Mouse (Mus musculus): ENCODE measurements around the gene Sfrp2. TPM values are rescaled to one million over a fixed set of nuclear protein-coding genes. Genes with fewer than 3 reads are reported as not detected.

Gene Sfrp2
- total RNA-seq (2021), result 1 to 10 TPM; 1.4 to 3.0 TPM
- long read RNA-seq, experiment 1, partial matches to known transcripts, result 0 of 1 reads
- long read RNA-seq, experiment 1, other reads (novel, unspliced or antisense), result 0 of 1 reads
- long read RNA-seq, experiment 2, partial matches to known transcripts, result 0 of 1 reads
- long read RNA-seq, experiment 2, other reads (novel, unspliced or antisense), result 0 of 1 reads

DNA sequence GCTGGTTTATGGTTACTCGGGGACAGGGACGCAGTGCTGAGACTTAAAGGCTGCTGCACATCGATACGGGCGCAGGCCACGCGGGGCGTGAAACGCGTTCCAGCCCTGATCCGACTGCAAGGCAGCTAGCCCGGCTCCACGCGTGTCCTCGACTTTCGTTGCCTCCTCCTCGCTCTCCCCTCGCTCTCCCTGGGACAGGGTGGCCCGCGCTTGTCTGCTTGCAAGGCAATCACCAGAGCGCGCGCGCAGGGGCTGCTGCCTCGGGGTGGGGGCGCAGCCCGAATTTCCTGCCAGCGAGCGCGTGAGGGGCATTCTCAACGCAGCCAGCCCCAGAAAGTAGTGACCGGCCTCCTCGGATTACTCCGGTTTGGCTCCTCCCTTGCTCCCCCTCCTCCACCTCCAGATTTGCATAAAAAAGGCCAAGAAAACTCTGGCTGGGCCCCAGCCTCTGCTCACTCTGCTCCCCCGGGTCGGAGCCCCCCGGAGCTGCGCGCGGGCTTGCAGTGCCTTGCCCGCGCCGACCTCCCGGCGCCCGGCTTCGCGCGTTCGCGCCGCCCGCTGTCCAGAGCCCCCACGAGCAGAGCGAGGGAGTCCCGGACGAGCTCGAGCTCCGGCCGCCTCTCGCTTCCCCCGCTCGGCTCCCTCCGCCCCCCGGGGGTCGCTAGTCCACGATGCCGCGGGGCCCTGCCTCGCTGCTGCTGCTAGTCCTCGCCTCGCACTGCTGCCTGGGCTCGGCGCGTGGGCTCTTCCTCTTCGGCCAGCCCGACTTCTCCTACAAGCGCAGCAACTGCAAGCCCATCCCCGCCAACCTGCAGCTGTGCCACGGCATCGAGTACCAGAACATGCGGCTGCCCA, at the start of gene Sfrp2:
Gene Sfrp2 (plus strand): TSS at position 451 of the 855 bp plus-strand sequence.
- no peak for DNase-seq (ENCODE audit: low spot score)

DNA sequence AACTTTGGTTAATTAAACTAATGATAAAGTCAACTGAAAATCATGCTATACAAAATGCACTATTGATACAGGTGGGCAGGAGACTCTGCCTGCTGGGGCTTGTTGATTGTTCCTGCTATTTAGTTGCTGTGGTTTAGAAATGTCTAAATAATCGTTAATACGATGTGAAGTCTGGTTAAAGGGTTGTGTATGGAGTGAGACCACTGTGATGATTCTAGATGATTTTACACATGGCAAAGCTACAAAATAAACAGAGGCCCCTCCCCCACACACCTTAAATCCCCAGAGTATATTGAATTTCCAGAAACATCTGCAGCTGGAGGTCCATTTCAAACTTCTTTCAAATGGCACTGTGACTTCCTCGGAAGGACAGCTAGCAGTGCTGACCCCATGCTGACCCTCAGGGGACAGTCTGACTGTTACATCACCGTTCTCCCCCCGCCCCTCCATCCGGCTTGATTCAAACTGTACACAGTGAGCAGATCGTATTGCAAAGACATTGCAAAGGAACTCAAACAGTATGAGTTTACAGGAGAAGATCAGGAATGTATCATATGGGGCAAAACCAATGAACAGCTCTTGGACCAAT, 48.4 kb upstream of the Sfrp2 start:
- DNase-seq (ENCODE audit: low spot score), result no peak

DNA sequence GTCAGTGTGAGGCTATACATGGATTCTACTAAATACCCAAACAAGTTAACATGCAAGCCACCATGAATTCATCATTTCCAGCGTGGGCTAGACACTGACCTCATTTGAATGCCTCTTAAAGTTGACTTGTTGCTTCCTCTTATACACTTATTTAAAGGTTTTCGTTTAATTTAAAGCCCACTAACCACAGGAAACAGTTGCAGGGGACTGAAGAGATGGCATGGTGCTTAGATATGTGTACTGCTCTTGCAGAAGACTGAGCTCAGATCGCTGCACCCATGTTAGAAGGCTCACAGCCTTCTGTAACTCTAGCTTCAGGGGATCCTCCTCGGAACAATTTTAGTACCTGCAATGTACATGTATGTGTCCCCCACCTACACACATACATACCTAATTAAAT, 47.5 kb upstream of the Sfrp2 start:
- DNase-seq (ENCODE audit: low spot score), result no peak

DNA sequence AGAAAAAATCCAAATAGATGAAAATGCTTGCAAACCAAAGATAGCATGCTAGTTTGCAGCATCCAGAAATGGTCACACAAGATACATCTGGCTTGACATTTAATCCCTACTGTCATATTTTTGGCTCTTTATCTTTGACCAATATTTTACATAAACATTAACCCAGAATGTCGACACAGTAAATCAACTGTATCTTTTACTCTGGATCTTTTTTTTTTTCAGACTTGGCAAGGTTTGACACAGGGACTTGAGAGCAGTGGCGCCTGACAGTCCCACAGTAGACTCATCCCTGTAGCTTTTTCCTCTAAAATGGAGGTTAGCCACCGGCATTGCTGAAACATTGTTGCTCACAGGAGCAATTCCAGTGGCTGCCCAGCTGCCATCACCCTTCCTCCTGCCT, 37.9 kb upstream of the Sfrp2 start:
- DNase-seq (ENCODE audit: low spot score), result no peak

DNA sequence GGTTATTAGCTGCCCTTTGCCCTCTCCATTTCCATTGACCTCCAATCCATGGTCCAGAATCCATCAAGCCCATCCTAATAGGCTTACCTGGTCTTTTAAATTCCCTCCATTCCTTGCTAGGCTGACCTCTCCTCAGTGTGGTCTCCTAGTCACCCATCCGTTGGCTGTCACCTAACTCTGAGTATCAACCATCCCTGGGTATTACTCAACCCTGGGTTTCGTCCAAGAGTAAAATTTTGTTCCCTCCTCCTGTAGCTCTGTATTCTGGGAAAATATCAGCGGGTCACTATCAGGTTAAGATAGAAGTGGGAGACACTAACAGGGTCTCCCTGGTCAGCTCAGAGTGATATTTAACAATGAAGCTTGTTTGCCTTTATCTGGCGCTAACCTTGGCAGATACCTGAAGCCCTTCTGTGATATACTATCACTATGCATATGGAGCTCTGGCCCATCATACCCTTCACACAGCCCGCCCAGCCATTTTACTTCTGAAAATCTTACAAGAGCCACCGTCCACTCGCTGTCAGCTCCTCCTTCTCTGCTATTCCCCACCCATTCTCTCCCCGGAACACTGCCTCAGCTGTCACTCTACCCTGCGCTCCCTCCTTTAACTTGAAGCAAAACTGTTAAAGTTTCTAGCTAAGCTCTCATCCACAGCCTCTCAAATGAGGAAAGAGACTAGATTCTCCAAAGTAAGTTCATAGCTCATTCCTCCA, 37.3 kb upstream of the Sfrp2 start:
- DNase-seq (ENCODE audit: low spot score), result no peak

DNA sequence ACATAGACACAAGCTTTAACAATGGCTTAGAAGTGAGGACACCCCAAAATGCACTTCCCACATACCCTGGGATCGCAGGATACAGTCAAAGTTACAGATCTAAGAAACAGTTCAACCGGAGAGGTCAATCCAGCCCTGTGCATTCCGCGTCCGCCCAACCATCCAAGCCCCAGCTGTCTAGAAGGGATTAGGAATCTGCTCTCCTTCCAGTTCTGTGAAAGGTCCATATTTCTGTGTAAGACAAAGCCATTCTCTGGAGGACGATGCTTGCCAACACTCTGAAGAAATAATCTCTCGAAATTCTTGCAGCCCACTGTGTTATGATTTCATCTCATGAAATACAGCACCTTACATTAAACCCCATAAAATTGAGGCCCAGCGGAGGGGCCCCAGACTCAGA, 32.1 kb upstream of the Sfrp2 start:
- DNase-seq (ENCODE audit: low spot score), result no peak

DNA sequence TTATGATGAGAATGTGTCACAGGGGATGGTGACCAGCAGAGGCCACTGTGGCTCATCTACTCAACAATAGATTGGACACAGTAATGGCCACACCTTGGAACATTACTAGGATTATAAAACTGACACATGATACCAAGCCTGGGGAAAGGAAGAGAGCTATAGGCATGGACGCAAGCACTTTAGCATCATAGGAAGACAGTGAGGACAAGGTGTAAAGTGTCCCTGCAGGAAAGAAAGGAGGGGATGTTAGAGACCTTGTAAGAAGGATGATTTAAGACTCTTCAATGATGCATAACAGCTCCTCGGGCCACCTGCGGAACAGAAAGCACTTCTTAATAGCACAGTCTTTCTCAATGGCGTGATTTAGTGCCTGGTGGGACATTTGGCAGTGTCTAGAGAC, 29.1 kb upstream of the Sfrp2 start:
- DNase-seq (ENCODE audit: low spot score), result no peak

DNA sequence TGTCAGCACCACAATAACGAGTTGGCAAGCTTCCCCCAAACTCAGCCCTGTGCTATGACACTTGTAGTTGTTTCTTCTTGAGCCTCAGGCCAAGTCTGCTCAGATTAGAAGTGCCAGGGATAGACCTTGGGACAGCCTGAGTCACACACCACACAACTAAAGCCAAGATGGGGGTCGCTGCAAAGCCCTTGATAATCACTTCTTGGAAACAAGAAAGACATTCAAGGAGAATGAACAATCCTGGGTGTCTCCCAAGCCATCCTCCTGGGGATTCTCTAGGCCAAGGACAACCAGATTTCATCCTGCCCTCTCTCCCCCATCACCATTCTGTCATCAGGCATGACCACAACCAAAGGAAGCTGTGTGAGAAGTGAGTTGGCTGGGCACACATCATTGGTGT, 25.9 kb upstream of the Sfrp2 start:
- peak; percentile 7 for DNase-seq (ENCODE audit: low spot score)

DNA sequence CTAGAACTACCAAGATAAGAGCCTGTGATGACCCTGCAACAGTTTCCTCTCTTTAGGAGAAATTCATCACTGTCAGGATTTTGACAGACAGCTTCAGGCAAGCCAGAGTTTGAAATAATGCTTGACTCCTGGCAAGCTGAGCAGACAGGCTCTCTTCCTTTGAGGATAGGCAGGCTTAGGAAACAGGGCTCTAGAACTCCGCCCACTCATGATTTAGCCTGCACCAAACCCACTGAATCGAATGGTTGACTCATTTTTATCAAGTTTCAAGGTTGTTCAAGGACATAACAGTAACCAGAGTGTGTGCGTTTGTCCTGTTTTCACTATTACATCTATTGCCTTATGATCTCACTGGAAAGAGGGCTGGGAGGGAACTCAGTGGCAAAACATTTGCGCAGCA, 18.8 kb upstream of the Sfrp2 start:
- no peak for DNase-seq (ENCODE audit: low spot score)

DNA sequence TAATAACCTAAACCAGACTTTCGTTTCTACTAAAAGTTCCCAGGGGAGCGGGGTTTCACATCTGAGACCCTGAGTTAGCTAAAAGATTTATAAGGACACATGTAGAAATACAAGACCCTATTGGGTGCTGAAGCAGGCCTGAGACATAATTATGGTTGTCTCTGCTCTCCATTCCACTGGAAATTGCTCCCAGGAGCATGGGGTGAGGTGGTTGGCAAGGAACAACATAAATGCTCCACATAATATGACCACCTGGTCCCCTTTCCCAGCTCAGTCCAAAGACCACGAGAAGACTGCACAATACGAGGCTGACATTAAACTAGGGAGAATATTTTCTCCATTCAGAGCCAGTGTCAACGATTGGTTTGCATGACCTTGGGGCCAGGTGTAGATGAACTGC, 18.2 kb upstream of the Sfrp2 start:
- no peak for DNase-seq (ENCODE audit: low spot score)

DNA sequence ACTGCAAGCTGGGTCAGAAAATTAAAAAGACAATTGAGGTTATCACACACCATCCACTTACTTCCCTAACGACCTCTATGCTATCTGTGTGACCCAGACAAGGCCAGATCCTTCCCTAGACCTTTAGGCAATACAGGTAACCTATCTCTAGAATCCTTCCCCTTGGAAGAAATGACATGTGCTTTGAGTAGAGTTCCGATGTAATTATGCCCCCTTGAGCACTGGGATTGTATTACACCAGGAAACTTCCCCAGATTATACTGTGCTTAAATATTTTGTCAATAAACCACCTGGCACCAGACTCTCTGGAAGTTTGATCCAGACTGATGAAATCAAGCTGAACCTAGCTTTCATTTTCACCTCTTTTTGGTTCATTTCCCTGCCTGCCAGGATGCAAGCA, 14.5 kb upstream of the Sfrp2 start:
- DNase-seq (ENCODE audit: low spot score), result no peak

DNA sequence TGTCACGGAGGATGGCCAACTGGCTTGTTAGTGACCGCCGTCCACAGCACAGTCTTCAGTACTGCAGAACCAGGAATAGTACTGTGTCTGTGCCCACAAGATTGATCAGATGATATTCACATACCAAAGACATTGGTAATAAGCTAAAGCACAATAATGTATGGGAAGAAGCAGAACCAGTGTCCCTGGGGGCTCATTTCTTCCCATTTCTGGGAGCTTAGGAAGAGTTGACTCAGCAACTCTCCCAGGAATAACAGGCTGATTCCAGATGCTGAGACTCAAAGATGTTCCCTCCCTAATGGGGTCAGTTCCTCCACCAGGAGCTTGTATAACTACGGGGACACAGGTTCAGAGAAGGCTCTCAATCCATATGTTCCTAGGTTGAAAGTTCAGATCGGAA, 13.9 kb upstream of the Sfrp2 start:
- no peak for DNase-seq (ENCODE audit: low spot score)

DNA sequence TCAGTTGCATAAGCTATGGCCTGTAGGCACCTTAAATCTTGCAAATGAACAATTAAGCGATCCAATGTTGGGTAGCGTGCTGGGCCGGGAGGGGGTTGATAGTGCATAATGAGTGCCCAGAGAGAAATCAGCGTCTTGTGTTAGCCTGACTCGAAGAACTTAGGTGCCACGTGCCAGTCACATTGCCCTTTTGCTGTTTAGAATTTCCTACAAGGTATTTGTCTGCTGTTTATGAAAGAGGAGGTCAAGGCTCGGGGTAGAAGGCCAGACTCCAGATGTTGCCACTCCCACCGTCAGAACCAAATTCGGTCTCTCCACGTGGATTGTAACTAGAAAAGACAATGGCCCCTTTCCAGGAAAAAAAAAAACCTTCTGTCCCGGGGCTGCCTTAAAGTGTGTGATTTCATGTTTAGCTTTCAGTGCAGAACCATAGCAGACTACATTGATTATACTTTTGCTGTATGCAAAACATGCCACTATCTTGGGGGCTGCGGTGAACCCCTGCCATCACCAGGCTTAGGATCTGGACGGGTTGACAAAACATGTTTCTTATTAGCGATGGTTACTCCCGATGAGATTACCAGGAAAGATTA, 11.0 kb upstream of the Sfrp2 start:
- no peak for DNase-seq (ENCODE audit: low spot score)

DNA sequence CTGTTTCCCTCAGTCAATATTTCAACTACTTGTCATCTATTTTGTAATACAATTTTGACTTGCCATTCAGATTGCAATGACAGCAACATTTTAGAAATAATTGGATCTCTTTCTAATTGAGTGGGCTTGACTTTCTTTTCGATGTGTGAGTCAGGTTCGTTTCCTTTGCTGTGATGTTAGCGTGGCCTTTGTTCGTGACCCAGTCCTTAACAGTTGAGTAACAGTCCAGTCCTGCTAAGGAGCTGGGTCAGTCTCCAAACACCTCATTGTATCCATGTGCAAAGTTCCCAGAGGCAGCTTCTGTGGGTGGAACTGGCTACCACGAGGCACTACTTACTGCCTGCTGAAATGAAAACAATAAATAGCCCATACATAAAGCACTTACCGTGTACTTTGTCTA, 10.5 kb upstream of the Sfrp2 start:
- no peak for DNase-seq (ENCODE audit: low spot score)

DNA sequence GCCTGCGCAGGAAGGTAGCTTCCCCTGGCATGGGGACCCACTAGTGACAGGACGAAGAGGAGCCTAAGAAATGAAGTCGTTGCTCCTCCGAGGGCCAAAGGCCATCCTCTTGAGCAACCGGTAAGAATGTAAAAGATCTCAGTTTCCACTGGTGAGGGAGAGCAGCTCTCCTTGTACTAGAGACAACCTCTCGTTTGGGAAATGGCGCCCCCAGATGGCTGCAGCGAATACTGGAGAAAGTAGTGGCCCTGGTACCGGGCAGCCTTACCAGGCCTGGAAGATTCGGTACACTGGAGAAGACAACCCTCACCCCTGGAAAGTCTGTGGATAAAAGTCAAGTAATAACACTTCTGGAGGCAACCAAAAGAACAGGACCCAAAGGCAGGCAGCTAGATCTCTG, 3.8 kb upstream of the Sfrp2 start:
- no peak for DNase-seq (ENCODE audit: low spot score)

DNA sequence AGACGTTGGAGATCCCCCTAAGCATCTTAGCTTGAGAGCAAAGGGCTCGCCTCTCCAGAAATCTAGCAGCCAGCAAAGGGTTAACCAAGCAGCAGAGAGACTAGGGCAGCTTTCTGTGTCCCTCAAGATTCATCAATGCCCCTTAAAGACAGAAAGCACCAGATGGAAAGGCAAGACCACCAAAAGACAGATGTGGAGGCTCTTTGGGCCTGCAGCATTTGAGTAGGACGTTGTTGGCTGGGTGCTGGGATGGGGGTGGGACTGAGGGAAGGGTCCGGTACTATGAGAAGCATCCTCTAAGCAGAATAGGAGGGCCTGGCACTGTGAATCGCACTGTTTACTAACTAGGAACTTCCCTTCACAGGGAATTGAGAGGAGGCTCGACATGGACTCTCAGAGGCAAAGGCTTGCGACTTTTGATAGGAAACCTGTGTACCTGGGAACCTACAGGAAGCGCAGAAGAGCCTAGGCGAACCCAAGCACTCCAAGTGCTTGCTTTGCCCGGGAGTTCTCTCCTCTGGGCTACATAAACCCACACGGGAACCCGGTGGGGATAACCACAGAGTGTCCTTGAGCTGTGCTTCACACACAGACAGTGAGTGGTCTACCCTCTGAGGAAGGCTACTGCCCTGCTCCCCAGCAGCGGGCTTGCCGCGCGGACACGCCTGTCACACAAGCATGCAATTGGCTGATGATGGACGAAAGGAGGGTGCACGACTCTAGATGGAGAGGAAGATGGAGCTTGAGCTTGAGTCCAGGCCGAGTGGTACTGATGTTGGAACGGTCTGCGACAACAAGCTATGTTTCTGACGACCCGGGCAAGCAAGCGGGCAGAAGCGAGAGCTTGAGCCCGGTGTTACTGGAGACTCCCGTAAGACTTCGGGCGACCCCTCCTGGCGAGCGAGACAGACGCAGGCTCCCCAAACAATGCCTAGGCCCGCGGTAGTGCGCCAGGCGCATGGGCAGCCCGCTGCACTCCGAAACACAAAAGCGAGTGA, 2.3 kb upstream of the Sfrp2 start:
- DNase-seq (ENCODE audit: low spot score), result peak; percentile 62

DNA sequence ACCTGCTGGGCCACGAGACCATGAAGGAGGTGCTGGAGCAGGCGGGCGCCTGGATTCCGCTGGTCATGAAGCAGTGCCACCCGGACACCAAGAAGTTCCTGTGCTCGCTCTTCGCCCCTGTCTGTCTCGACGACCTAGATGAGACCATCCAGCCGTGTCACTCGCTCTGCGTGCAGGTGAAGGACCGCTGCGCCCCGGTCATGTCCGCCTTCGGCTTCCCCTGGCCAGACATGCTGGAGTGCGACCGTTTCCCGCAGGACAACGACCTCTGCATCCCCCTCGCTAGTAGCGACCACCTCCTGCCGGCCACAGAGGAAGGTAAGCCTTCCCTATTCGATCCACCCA, 577 bp downstream of the Sfrp2 start:
- no peak for DNase-seq (ENCODE audit: low spot score)

DNA sequence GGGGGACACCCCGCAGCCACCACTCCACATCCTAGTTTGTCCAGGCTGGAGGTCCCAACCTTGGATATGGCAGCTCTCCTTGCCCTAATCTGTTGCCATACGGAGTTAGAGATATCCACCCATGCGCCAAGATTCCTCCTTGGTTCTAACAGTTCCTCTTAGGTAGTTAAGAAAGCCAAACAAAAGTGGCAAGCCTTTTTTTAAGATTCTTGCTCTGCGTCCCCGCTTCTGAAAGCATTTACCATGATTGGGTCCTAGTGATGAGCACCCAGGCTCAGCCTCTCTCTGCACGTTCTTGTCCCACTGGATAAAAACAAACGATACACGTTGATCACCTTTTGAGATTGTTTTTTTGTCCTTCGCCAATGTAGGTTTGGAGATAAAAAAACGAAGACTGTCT, 1.0 kb downstream of the Sfrp2 start:
- no peak for DNase-seq (ENCODE audit: low spot score)

DNA sequence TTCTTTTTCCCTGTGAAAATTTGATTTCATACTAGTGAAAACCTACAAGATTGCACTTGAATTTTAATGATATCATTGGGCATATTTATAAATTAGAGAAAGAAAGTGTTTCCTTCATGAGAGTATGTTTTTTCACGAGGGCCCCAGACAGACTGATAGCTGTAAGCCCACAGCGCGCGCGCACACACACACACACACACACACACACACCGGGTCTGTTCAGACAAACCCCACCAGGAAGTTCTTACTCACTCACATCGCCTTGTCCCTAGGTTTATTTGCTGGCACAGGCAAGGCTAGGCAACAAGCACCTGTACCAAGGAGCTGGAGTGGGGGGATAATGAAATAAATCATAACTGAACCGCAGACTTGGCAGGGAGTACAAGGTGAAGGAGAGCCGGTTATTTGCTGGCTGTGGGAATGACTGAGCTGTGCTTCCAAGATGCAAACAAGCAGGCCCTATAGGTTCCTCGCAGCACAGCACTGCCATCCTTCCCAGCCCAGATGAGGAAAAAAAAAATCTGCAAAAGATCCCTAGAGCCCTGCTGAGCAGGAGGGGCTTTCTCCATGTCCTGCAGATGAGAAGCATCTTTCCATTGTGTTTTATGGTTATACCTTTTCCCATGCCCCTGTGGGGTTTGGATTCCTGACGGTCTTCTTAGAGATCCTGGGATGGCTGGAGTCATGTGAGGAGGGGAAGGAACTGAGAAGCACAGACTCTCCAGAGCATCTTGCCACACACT, 2.3 kb downstream of the Sfrp2 start:
- no peak for DNase-seq (ENCODE audit: low spot score)

DNA sequence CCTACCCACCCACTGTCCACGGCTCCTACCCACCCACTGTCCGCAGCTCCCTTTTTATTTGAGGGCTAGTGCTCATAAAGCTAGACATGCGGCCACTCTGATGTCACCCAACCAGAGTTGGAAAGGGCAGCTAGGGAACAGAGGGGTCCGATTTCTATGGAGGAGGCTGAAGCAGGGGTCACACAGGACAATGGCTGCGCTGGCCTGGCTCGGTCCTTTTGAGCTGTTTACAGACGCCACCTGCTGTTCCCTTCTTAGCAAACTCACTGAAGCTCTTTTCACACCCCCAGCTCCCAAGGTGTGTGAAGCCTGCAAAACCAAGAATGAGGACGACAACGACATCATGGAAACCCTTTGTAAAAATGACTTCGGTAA, 2.9 kb downstream of the Sfrp2 start:
- DNase-seq (ENCODE audit: low spot score), result no peak
